In the genomic region with DNA sequence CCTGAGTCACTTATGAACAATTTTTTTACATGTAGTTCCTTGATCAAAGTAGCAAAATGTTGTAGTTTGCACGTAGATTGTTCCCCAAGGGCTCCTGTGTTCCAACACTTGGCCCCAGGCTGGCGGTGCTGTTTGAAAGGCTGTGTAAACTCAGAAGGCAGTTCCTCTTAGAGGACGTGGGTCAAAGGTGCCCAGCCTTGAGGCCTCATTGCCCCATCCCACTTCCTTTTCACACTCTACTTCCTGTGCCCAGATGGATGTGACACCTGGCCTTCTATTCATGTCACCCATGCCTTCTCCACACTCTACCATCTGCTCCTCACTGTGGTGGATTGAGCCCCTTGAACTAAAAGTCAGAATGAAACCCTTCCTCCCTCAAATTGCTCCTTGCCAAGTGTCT, we compare ENCODE assay signal across 14 mouse cellular contexts. TPM values are rescaled to one million over a fixed set of nuclear protein-coding genes. Genes with fewer than 3 reads are reported as not detected.
DNase-seq lines count a peak whose midpoint lies in the region; ATAC-seq lines count a peak whose summit lies in the region.
"Had no signal": no experiment of that assay in that cellular context is flagged by ENCODE, and none has a peak within 500 bp of the region (broad histone marks: within the 10 kb centered on the region; RNA-seq: fewer than 3 reads in every experiment).

No protein-coding gene starts in this region.

- 14% methylated on average over 3 of the region's 3 CpGs for WGBS in lung, embryonic 16.5 days
- WGBS in stomach, embryonic 16.5 days, result 20% methylated on average over 3 of the region's 3 CpGs

- H3K36me3 ChIP-seq in lung, embryonic 16.5 days (ENCODE audit: control insufficient read depth, insufficient read depth, low read length), result no peaks in the 10 kb centered on the region
- no peaks in the 10 kb centered on the region for H3K36me3 ChIP-seq in stomach, embryonic 16.5 days (ENCODE audit: control insufficient read depth, insufficient read depth, low read length)
- H3K36me3 ChIP-seq: heart, embryonic 15.5 days had no signal

- peak; percentile 49 for DNase-seq in adrenal gland, postnatal 10 days
- no peak for DNase-seq in adrenal gland, postnatal 25 days
- peak; percentile 45 for DNase-seq in embryo, embryonic 10.5 days (ENCODE audit: low spot score)
- DNase-seq in cerebellum, adult 9-10 months, result no peak
- no peak for DNase-seq in right cerebral cortex, adult 2 months (ENCODE audit: low spot score in 2 of 2)
- DNase-seq: kidney, postnatal 4 days; right cerebral cortex, adult 18-20 months had no signal

- no peaks in the 10 kb centered on the region for H3K27me3 ChIP-seq in lung, embryonic 16.5 days (ENCODE audit: control insufficient read depth, insufficient read depth, low read depth, low read length)
- H3K27me3 ChIP-seq in stomach, embryonic 16.5 days (ENCODE audit: control insufficient read depth, insufficient read depth, low read length), result no peaks in the 10 kb centered on the region
- H3K27me3 ChIP-seq: heart, embryonic 15.5 days had no signal

- peak; percentile 36; the same call in 1 of the 2 replicates for ATAC-seq in lung, embryonic 16.5 days (ENCODE audit: low read depth)
- ATAC-seq in stomach, embryonic 16.5 days (ENCODE audit: insufficient read depth, low FRiP score), result peak; percentile 54; the same call in 1 of the 2 replicates
- no peak for ATAC-seq in megakaryocyte-erythroid progenitor cell, adult 5-6 weeks (replicated peaks; ENCODE audit: low FRiP score, low TSS enrichment, poor library complexity, severe bottlenecking)

- H3K27ac ChIP-seq in lung, embryonic 16.5 days (ENCODE audit: low read length), result no peak overlapping the region
- H3K27ac ChIP-seq in stomach, embryonic 16.5 days (ENCODE audit: low read length), result no peak overlapping the region
- H3K27ac ChIP-seq: heart, embryonic 15.5 days had no signal

- no peaks in the 10 kb centered on the region for H3K9me3 ChIP-seq in lung, embryonic 16.5 days (ENCODE audit: control insufficient read depth, low read length)
- H3K9me3 ChIP-seq in stomach, embryonic 16.5 days (replicated peaks; ENCODE audit: control insufficient read depth, low read length), result no peaks in the 10 kb centered on the region
- H3K9me3 ChIP-seq: heart, embryonic 15.5 days had no signal

- H3K9ac ChIP-seq in lung, embryonic 16.5 days (ENCODE audit: low read length), result no peak overlapping the region
- no peak overlapping the region for H3K9ac ChIP-seq in stomach, embryonic 16.5 days (ENCODE audit: low read length)
- H3K9ac ChIP-seq: heart, embryonic 15.5 days had no signal

- no peak overlapping the region for H3K4me2 ChIP-seq in lung, embryonic 16.5 days (ENCODE audit: low read depth, low read length)
- H3K4me2 ChIP-seq in stomach, embryonic 16.5 days (ENCODE audit: low read depth, low read length), result no peak overlapping the region

- no peak overlapping the region for H3K4me3 ChIP-seq in lung, embryonic 16.5 days (ENCODE audit: low read length)
- no peak overlapping the region for H3K4me3 ChIP-seq in stomach, embryonic 16.5 days (replicated peaks; ENCODE audit: low read length)

- H3K4me1 ChIP-seq in lung, embryonic 16.5 days (replicated peaks; ENCODE audit: control insufficient read depth, insufficient read depth, low read length), result no peaks in the 10 kb centered on the region
- H3K4me1 ChIP-seq in stomach, embryonic 16.5 days (ENCODE audit: control insufficient read depth, insufficient read depth, low read length), result 0 out of 2 replicates have a peak, but pooled peaks cover 4% of the 10 kb centered on the region

RNA-seq across cellular contexts. Expression of a gene that starts 5.0 kb away (rescaled TPM):
- not detected for total RNA-seq in adrenal gland, postnatal 10 days (2021)
- not detected in 2 replicates for total RNA-seq in adrenal gland, postnatal 25 days (2021)
- 0.20 and 0.46 TPM in 2 replicates for polyA plus RNA-seq in lung, embryonic 16.5 days (2015; fragmentation: Nextera tagmentation; extraction: Ambion mirVana)
- 4.2 and 5.5 TPM in 2 replicates for polyA plus RNA-seq in stomach, embryonic 16.5 days (2015; fragmentation: Nextera tagmentation; extraction: Ambion mirVana)
- total RNA-seq in megakaryocyte-erythroid progenitor cell, adult 5-6 weeks (2014; fragmentation: Nextera tagmentation), result not detected in 2 replicates
- not detected in 2 replicates for total RNA-seq in megakaryocyte-erythroid progenitor cell, adult 5-6 weeks (2017)
- total RNA-seq: adrenal gland, postnatal 4 days had no signal
- polyA plus RNA-seq: cortical plate, adult 2 months; heart, embryonic 15.5 days had no signal

RNA-seq across cellular contexts. Expression of a gene that starts 6.0 kb away (rescaled TPM):
- total RNA-seq in adrenal gland, postnatal 10 days (2021), result not detected
- total RNA-seq in adrenal gland, postnatal 25 days (2021), result not detected in 2 replicates
- polyA plus RNA-seq in lung, embryonic 16.5 days (2015; fragmentation: Nextera tagmentation; extraction: Ambion mirVana), result not detected in 2 replicates
- polyA plus RNA-seq in stomach, embryonic 16.5 days (2015; fragmentation: Nextera tagmentation; extraction: Ambion mirVana), result not detected in 2 replicates
- total RNA-seq in megakaryocyte-erythroid progenitor cell, adult 5-6 weeks (2014; fragmentation: Nextera tagmentation), result not detected in 2 replicates
- not detected in 2 replicates for total RNA-seq in megakaryocyte-erythroid progenitor cell, adult 5-6 weeks (2017)
- total RNA-seq: adrenal gland, postnatal 4 days had no signal
- polyA plus RNA-seq: cortical plate, adult 2 months; heart, embryonic 15.5 days; limb, embryonic 14.5 days had no signal

RNA-seq across cellular contexts. Expression of a gene that starts 18.4 kb away (rescaled TPM):
- not detected for total RNA-seq in adrenal gland, postnatal 10 days (2021)
- not detected in 2 replicates for total RNA-seq in adrenal gland, postnatal 25 days (2021)
- polyA plus RNA-seq in lung, embryonic 16.5 days (2015; fragmentation: Nextera tagmentation; extraction: Ambion mirVana), result not detected in 2 replicates
- polyA plus RNA-seq in stomach, embryonic 16.5 days (2015; fragmentation: Nextera tagmentation; extraction: Ambion mirVana), result not detected in 2 replicates
- not detected in 2 replicates for total RNA-seq in megakaryocyte-erythroid progenitor cell, adult 5-6 weeks (2014; fragmentation: Nextera tagmentation)
- not detected in 2 replicates for total RNA-seq in megakaryocyte-erythroid progenitor cell, adult 5-6 weeks (2017)
- total RNA-seq: adrenal gland, postnatal 4 days had no signal
- polyA plus RNA-seq: cortical plate, adult 2 months; heart, embryonic 15.5 days; limb, embryonic 14.5 days had no signal

RNA-seq across cellular contexts. Expression of a gene that starts 23.5 kb away (rescaled TPM):
- not detected for total RNA-seq in adrenal gland, postnatal 10 days (2021)
- total RNA-seq in adrenal gland, postnatal 25 days (2021), result not detected in 2 replicates
- not detected in 2 replicates for polyA plus RNA-seq in lung, embryonic 16.5 days (2015; fragmentation: Nextera tagmentation; extraction: Ambion mirVana)
- not detected in 2 replicates for polyA plus RNA-seq in stomach, embryonic 16.5 days (2015; fragmentation: Nextera tagmentation; extraction: Ambion mirVana)
- not detected in 2 replicates for total RNA-seq in megakaryocyte-erythroid progenitor cell, adult 5-6 weeks (2014; fragmentation: Nextera tagmentation)
- not detected in 2 replicates for total RNA-seq in megakaryocyte-erythroid progenitor cell, adult 5-6 weeks (2017)
- total RNA-seq: adrenal gland, postnatal 4 days had no signal
- polyA plus RNA-seq: cortical plate, adult 2 months; heart, embryonic 15.5 days; limb, embryonic 14.5 days had no signal

RNA-seq across cellular contexts. Expression of a gene that starts 24.1 kb away (rescaled TPM):
- not detected for total RNA-seq in adrenal gland, postnatal 10 days (2021)
- total RNA-seq in adrenal gland, postnatal 25 days (2021), result not detected in 2 replicates
- polyA plus RNA-seq in lung, embryonic 16.5 days (2015; fragmentation: Nextera tagmentation; extraction: Ambion mirVana), result 0.50 TPM in 1 of 2 replicates, not detected in the other
- polyA plus RNA-seq in stomach, embryonic 16.5 days (2015; fragmentation: Nextera tagmentation; extraction: Ambion mirVana), result 0.79 TPM in 1 of 2 replicates, not detected in the other
- total RNA-seq in megakaryocyte-erythroid progenitor cell, adult 5-6 weeks (2014; fragmentation: Nextera tagmentation), result not detected in 2 replicates
- total RNA-seq in megakaryocyte-erythroid progenitor cell, adult 5-6 weeks (2017), result not detected in 2 replicates
- polyA plus RNA-seq: cortical plate, adult 2 months had no signal

Comparison
In these comparisons a context has a peak if more than half of its experiments do, and no peak if none do; other contexts are left out.
1. DNase-seq: peak in adrenal gland, postnatal 10 days (single experiment) and embryo, embryonic 10.5 days (single experiment); none in adrenal gland, postnatal 25 days (single experiment), cerebellum, adult 9-10 months (single experiment) and right cerebral cortex, adult 2 months (0 of 2).